Mouse (Mus musculus) embryonic facial prominence, embryonic 14.5 days (tissue): ENCODE measurements around the gene Gm27021. TPM values are rescaled to one million over a fixed set of nuclear protein-coding genes. Genes with fewer than 3 reads are reported as not detected.

Source experiments
- ATAC-seq: fragments of 200-750 bp; cut with Nextera tagmentation; 2 replicates; pipeline ENCODE4 v1.8.0; 2017; ENCODE audit warnings: low read depth, moderate number of reproducible peaks, moderate TSS enrichment
- DNase-seq: peaks from one replicate; pipeline ENCODE4 v3.0.0-alpha.2; 2015; ENCODE audit warnings: low spot score
- H3K27ac ChIP-seq: fragments of 300-500 bp; sonication (generic); replicated peaks from 2 replicates; pipeline ENCODE4 v1.5.1; 2014; ENCODE audit warnings: low read depth, mild to moderate bottlenecking, low read length, moderate library complexity
- H3K27me3 ChIP-seq: fragments of 300-500 bp; sonication (generic); replicated peaks from 2 replicates; pipeline ENCODE4 v1.6.1; 2014; ENCODE audit warnings: low read length; ENCODE audit not compliant: control insufficient read depth, insufficient read depth
- H3K36me3 ChIP-seq: fragments of 300-500 bp; sonication (generic); 2 replicates; pipeline ENCODE4 v1.6.1; 2014; ENCODE audit warnings: low read length, mixed read lengths; ENCODE audit not compliant: control insufficient read depth, insufficient read depth
- H3K4me1 ChIP-seq: fragments of 300-500 bp; sonication (generic); 2 replicates; pipeline ENCODE4 v1.6.1; 2014; ENCODE audit warnings: antibody characterized with exemption, low read length; ENCODE audit not compliant: control insufficient read depth, insufficient read depth
- H3K4me2 ChIP-seq: fragments of 300-500 bp; sonication (generic); 2 replicates; pipeline ENCODE4 v1.6.1; 2014; ENCODE audit warnings: low read depth, mild to moderate bottlenecking, low read length, moderate library complexity, mixed read lengths
- H3K4me3 ChIP-seq: fragments of 300-500 bp; sonication (generic); 2 replicates; pipeline ENCODE4 v1.5.1; 2014; ENCODE audit warnings: low read depth, mild to moderate bottlenecking, low read length
- H3K9ac ChIP-seq: fragments of 300-500 bp; sonication (generic); 2 replicates; pipeline ENCODE4 v1.6.1; 2014; ENCODE audit warnings: low read depth, mild to moderate bottlenecking, low read length, moderate library complexity, mixed read lengths
- H3K9me3 ChIP-seq: fragments of 300-500 bp; sonication (generic); 2 replicates; pipeline ENCODE4 v1.6.1; 2016; ENCODE audit warnings: low read length; ENCODE audit not compliant: control insufficient read depth
- WGBS: fragments of 180-500 bp; shearing (Covaris S2); extraction: QIAGEN DNeasy Blood & Tissue Kit; methylation state at CpG from one replicate; pipeline ENCODE4 v1.1.7; 2014; 5-methylcytosine and 5-hydroxymethylcytosine counted together
- polyA plus RNA-seq: library from polyadenylated mRNA; unstranded; fragments of >200 nt; fragmentation: Nextera tagmentation; extraction: Ambion mirVana; gene quantifications from 2 replicates; pipeline ENCODE4 v1.2.1, GENCODE M21; 2014

Gene Gm27021
- polyA plus RNA-seq, 1 experiment from 2014 or later = 2.7 TPM

DNA sequence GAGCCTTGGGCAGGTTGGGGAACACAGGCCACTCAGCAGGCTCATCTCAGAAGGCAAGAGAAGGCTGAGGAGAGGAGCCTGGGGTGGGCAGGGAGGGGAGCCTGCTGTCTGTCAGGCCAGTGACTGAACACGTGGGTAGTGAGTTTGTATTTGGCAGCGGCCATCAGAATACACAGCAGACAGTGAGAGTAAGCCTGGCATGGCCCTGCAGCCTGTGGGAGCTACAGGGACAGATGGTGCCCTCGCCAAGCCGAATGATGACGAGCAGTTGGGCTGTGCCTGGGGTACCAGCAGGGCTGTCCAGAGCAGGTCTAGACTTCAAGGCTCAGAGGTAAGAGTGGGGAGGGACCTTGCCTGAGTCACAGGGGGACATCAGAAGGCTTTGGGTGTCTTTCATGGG is 40.6 kb downstream of the Gm27021 start:
- 87% methylated on average over 5 of the region's 5 CpGs for WGBS
- no peak for DNase-seq

GRCm38 (mm10) chr8:120626461-120626860 is 41.4 kb downstream of the Gm27021 start:
- Histone ChIP-seq H3K4me3 (no peak overlapping the region), H3K9ac (no peak overlapping the region), H3K4me2 (no peak overlapping the region), H3K36me3 (no peaks in the 10 kb centered on the region), H3K27me3 (no peaks in the 10 kb centered on the region), H3K27ac (no peak overlapping the region), H3K9me3 (no peaks in the 10 kb centered on the region), H3K4me1 (0 out of 2 replicates have a peak, but pooled peaks cover 3% of the 10 kb centered on the region)
- ATAC-seq (no peak), DNase-seq (peak; percentile 35)
- 62% methylated on average over 11 of the region's 11 CpGs for WGBS

More for the DNA sequence above, 40.6 kb downstream of the Gm27021 start:
- Histone ChIP-seq H3K9ac (no peak overlapping the region), H3K4me2 (no peak overlapping the region), H3K4me1 (peaks cover 6% of the 10 kb centered on the region; the same call in 1 of the 2 replicates), H3K36me3 (no peaks in the 10 kb centered on the region), H3K4me3 (no peak overlapping the region), H3K9me3 (no peaks in the 10 kb centered on the region), H3K27ac (no peak overlapping the region), H3K27me3 (no peaks in the 10 kb centered on the region)
- ATAC-seq = no peak

DNA sequence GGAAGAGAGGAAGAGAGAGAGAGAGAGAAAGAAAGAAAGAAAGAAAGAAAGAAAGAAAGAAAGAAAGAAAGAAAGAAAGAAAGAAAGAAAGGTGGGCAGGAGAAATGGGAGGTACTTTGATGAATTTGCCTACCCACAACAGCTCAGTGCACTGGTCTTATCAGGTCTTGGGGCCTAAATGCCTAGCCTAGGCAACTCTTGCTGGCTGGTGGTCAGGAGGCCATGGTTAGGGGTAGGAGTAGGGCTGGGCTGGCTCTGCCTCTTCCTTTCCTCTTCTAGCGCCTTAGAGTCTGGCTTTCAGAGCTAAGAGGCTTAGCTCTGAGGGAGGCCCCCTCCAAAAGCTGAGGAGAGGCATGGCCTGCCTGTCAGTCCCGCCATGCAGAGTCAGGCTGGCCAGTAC is 44.3 kb downstream of the Gm27021 start:
- Histone ChIP-seq H3K27ac (no peak overlapping the region), H3K9ac (no peak overlapping the region), H3K4me1 (no peaks in the 10 kb centered on the region), H3K9me3 (no peaks in the 10 kb centered on the region), H3K4me3 (no peak overlapping the region), H3K36me3 (no peaks in the 10 kb centered on the region), H3K27me3 (no peaks in the 10 kb centered on the region), H3K4me2 (no peak overlapping the region)
- DNase-seq (no peak), ATAC-seq (no peak)
- 55% methylated on average over 1 of the region's 2 CpGs for WGBS

DNA sequence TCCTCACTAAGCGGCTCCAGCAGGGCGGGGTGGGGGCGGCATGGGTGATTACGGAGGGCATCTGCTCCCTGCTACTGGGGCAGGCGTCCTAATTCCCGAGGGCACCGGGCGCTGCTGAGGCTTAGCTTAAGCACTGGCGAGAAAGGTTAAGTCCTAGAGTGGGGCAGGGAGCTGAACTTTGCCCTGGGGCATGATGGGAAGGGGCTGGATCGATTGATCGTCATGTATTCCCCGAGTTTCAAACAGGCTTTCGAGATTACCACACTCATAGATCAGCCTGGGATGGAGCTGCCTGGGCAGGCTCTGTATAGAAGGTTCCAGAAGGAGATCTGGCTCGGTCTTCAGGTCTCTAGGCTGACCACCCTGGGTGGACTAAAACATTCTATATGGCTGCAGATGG is 45.7 kb downstream of the Gm27021 start:
- Histone ChIP-seq H3K27me3 (no peaks in the 10 kb centered on the region), H3K9me3 (no peaks in the 10 kb centered on the region), H3K36me3 (no peaks in the 10 kb centered on the region), H3K9ac (no peak overlapping the region), H3K4me3 (no peak overlapping the region), H3K27ac (no peak overlapping the region), H3K4me1 (no peaks in the 10 kb centered on the region; the same call in 1 of the 2 replicates), H3K4me2 (no peak overlapping the region)
- 74% methylated on average over 14 of the region's 14 CpGs for WGBS
- DNase-seq = no peak
- no peak for ATAC-seq

DNA sequence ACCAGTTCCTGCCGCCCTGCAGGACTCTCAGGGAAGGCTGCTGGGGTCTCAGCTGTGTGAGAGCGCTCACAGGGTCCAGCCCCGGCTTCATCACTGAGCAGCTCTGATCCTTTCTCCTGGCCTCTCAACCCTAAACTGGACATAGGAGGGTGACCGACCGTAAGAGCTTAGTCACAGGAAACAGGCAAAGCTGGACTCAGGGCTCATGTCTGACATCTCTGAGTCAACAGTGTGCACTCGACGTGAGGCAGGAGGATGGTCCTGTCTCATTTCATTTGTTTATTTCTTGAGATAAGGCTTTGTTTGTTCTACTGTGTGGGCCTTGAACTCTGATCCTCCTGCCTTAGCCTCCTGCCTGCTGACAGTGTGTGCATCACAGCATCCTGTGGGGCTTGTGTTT is 47.4 kb downstream of the Gm27021 start:
- DNase-seq (no peak), ATAC-seq (no peak)
- no peaks in the 10 kb centered on the region; the same call in 1 of the 2 replicates for H3K4me1 ChIP-seq
- no peaks in the 10 kb centered on the region for H3K36me3 ChIP-seq
- no peak overlapping the region for H3K4me2 ChIP-seq
- 56% methylated on average over 7 of the region's 7 CpGs for WGBS
- no peak overlapping the region for H3K4me3 ChIP-seq
- H3K9me3 ChIP-seq = no peaks in the 10 kb centered on the region
- H3K27ac ChIP-seq = no peak overlapping the region
- no peak overlapping the region for H3K9ac ChIP-seq
- no peaks in the 10 kb centered on the region for H3K27me3 ChIP-seq

DNA sequence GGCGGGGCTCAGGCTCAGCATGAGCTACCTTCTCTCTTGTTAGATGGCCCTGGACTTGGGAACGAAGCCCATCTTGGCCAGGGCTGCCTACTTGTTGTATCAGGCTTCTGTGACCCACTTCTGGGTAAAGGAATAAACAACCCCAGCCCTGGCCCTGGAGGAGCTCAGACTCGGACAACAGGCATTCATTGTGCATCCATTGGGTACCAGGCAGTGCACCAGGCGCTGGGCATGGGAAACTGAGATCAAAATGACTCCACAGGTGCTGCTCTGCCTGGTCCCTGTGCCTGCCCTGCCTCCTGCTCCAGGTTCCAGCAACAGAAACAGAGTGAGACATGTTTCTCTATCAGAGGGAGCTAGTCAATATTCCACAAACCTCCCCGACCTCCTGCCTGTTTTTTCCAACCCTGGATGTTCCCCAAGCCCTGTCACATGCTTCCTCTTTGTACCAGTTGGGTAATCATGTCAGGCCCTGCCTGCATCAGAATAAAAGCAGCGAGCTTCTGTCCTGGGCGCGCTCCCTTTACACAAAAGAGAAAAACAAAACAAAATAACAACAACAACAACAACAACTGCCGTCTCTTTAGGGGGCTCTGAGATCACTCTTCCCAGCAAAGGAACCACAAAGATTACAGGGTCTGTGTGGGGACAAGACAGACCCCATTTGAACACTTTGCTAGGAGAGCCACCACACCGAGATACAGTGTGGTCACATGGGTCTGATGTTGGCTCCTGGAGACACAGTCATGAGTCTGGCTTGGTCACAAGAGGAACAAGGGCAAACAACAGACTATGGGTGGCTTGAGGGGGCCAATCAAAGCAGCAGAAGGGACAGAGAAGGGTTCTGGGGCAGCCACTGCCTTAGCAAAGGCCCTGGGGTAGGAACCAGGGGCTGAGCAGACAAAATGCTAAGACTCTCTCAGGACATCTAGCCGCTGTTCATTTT is 48.4 kb downstream of the Gm27021 start:
- no peak overlapping the region for H3K9ac ChIP-seq
- ATAC-seq (no peak), DNase-seq (no peak)
- no peak overlapping the region for H3K4me2 ChIP-seq
- no peaks in the 10 kb centered on the region; the same call in 1 of the 2 replicates for H3K4me1 ChIP-seq
- no peak overlapping the region for H3K27ac ChIP-seq
- H3K36me3 ChIP-seq = no peaks in the 10 kb centered on the region
- H3K27me3 ChIP-seq = no peaks in the 10 kb centered on the region
- no peaks in the 10 kb centered on the region for H3K9me3 ChIP-seq
- no peak overlapping the region for H3K4me3 ChIP-seq
- 72% methylated on average over 10 of the region's 11 CpGs for WGBS

- peak; percentile 60 for DNase-seq
- no peaks in the 10 kb centered on the region for H3K36me3 ChIP-seq
Observed at GRCm38 (mm10) chr8:120618110-120618509, 49.8 kb downstream of the Gm27021 start.

DNA sequence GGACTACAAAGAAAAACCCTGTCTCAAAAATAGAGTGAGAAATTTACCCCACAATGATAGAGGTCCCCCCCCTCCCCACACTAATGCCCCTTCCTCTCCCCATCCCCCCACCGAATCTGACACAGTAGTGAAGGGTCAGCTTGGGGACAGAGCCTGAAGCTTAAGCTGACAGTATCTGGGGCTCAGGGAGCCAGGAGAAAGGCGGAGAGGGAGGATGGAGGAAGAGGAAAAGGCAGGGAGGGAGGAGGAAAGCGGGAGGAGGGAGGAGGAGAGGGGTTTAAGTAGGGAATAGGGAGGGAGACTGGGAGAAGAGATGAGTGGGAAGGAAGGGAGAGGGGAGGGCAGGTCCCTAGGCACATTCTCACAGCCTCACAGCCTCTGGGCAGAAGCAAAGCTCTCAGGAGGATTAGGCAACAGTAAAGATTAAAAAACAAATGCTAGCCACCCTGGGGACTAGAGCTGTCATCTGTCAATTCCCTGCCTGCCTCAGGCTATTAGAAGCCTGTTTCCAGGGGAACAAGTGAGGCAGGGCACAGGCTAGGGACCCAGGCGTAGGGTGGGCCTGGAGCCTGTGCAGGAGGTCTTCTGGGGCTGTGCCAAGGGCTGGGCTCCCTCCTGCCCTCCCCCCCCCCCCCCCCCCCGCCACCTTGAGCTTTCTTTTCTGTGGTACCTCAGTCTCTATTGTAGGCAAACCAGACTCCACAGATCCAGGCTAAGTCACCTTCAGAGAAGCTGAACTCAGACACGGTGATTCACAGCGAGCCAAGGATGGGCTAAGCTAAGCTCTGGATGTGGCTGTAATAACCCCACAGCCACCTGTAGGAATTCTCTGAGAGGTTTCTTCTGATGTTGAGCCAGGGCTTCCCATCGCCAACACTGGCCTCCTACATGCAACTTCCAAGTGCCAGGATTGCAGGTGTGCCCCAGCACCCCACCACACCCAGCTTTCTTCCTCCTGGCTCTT is 50.9 kb downstream of the Gm27021 start:
- Histone ChIP-seq H3K9me3 (no peaks in the 10 kb centered on the region), H3K27ac (no peak overlapping the region), H3K27me3 (no peaks in the 10 kb centered on the region), H3K4me2 (no peak overlapping the region), H3K9ac (no peak overlapping the region; the same call in 1 of the 2 replicates), H3K36me3 (no peaks in the 10 kb centered on the region), H3K4me3 (no peak overlapping the region), H3K4me1 (no peaks in the 10 kb centered on the region; the same call in 1 of the 2 replicates)
- WGBS = 25% methylated on average over 6 of the region's 8 CpGs
- DNase-seq (peak; percentile 75), ATAC-seq (peak; percentile 82)

More at GRCm38 (mm10) chr8:120618110-120618509, 49.8 kb downstream of the Gm27021 start:
- Histone ChIP-seq H3K27me3 (no peaks in the 10 kb centered on the region), H3K4me3 (no peak overlapping the region), H3K4me1 (no peaks in the 10 kb centered on the region; the same call in 1 of the 2 replicates), H3K27ac (no peak overlapping the region), H3K9me3 (no peaks in the 10 kb centered on the region), H3K4me2 (no peak overlapping the region), H3K9ac (peak overlapping the region; percentile 53; the same call in 1 of the 2 replicates)
- peak; percentile 64 for ATAC-seq
- WGBS = 2% methylated on average over 6 of the region's 6 CpGs
